Mouse (Mus musculus) mouse embryonic stem cell (cell line): ENCODE data around the gene Nxf1.
"Not testable (repeated sequence)": the region's sequence is repeated elsewhere in the genome, so short reads cannot be mapped to it uniquely, and the experiment has no call there.

Experiments used
- in situ Hi-C, 2 experiments: fragments of 300-500 bp; cut with MboI; formaldehyde crosslinking; loops; 1 replicate in 1 of 2; 3 replicates in 1 of 2; pipeline ENCODE4 v1.14.3; 2019 to 2020; ENCODE audit warnings: low sequenced_read_pairs in 2 of 2, low pct_unique_long_range_greater_than_20kb in 1 of 2, mixed read lengths in 1 of 2; ENCODE audit not compliant: unreplicated experiment in 1 of 2

The Nxf1 gene

DNA sequence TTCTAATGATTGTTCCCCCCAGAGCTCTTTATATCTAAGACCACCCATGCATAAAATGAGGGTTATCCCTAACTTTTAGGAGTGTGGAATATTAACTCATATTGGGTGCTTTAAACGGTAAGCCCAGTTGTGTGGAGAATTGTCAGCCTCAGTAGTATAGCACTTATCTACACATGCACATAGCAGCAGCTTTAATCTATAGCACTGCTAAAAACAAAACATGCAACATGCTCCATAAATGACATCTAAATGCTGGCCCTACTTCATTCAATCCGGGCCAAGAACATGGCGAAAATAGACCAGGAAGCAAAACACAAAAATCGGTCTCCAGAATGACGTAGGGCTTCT lies 34.3 kb upstream of the Nxf1 start:
- in situ Hi-C loops, result loop anchor here in 1 of 2 experiments (25.0 kb wide), 1 partner anchor 1460 kb away; the partner anchor contains the start of gene Rcor2

DNA sequence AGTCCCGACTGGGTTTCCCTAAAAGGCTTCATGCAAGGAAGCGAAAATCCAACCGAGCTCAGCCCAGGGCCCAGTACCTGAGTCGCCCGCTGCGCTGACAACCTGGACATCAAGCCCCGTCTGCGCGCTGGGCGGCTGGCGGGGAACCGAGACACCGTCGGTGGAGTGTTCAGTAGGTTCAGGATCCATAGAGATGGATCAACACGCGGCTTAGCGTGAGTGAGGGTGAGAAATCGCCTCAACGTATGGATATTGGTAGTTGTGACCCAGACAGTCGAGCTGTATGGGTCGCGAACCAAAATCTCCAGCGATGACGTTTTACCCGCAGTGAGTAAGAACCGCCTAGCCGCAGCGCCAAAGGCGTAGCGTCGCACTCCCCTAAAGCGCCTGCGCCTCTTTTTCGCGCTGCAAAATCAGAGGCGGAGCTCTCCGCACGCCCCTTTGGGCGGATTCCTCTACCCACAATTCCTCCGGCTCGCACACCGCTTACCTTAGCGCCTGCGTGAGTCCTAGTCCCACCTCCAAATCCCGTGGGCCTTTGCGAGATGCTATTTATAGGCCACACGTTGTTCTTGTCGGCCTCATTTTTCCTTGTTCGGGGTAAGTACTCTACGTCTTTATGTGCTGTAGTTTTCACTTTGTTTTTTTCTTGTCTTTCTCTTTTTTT lies 33.8 kb upstream of the Nxf1 start, which contains the start of gene Slc3a2:
Slc3a2 (minus strand) TSS at position 463 of the 667 bp plus-strand sequence.
- in situ Hi-C loops, result loop anchor here in 1 of 2 experiments (25.0 kb wide), 1 partner anchor 1461 kb away; the partner anchor contains the start of gene Rcor2

DNA sequence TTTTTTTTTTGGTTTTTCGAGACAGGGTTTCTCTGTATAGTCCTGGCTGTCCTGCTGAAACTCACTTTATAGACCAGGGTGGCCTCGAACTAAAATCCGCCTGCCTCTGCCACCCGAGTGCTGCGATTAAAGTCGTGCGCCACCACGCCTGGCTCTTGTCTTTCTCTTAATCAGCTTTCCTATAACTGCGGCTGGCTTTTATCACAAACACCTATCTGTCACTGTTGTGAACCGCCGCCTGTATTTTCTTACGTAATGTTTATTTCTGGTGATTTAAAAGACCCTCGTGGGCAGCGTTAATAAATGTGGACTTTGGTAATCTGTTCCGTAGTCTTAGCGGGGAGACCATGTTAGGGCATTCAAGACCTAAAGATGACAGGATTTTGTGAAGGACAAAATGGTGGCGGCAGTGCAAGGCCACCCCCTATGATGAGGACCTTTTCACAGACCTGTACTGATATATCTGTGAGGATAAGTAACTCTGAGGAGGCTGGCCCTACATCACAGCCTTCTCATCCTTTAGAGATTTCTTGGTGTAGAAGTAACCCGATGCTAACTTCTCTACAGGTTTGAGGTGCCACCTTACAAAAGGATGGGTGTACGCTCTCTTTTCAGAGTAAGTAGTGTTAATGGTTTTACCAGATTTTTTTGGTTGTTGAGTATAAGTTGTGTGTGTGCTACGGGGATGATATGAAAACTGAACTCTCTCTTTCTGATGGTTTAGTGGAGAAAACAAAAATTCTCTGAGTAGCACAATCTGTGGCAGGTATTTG lies 33.1 kb upstream of the Nxf1 start:
- in situ Hi-C loops, result loop anchor here in 1 of 2 experiments (25.0 kb wide), 1 partner anchor 1461 kb away; the partner anchor contains the start of gene Rcor2

DNA sequence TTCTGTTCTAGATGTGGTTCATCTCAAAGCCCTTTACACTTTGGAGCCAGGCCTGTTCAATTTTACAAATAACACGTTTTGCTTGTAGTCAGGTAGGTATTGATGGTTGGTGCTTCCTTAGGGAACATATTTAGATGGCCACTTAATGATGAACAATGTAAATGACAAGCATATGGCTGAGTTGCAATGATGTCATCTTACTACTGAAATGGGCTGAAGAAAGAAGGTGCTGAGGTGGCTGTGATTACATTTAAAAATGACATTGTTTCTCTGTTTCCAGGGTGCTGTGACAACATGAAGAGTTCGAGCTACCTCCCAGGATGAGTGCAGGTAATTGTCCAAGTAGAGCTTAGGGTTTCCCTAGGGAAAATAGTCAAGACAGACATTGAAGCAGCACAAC lies 32.5 kb upstream of the Nxf1 start:
- in situ Hi-C loops, result loop anchor here in 1 of 2 experiments (25.0 kb wide), 1 partner anchor 1462 kb away; the partner anchor contains the start of gene Rcor2

DNA sequence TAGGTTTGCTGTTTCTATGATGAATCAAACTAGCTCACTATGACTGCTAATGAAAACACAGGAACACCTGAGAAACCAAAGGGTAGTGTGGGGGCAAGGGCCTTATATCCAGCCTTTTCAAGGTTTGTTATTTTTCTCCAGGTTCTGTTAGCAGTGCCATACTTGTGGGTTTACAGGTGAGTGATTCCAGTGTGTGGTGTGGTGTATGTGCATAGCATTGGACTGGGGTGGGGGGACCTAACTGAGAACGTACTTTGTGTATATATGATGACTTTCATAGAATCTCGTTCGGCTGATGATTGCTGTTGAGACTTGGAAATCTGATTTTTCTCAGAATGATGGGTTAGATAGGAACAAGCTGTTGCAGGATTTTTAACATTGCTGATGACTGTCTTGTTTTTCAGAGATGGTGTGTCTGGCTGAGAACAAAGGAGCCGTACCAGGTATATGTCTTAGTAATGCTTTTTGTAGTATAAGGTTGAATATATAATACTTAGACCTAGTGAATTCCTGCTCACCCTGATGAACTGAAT lies 31.7 kb upstream of the Nxf1 start:
- in situ Hi-C loops, result no loop called here

DNA sequence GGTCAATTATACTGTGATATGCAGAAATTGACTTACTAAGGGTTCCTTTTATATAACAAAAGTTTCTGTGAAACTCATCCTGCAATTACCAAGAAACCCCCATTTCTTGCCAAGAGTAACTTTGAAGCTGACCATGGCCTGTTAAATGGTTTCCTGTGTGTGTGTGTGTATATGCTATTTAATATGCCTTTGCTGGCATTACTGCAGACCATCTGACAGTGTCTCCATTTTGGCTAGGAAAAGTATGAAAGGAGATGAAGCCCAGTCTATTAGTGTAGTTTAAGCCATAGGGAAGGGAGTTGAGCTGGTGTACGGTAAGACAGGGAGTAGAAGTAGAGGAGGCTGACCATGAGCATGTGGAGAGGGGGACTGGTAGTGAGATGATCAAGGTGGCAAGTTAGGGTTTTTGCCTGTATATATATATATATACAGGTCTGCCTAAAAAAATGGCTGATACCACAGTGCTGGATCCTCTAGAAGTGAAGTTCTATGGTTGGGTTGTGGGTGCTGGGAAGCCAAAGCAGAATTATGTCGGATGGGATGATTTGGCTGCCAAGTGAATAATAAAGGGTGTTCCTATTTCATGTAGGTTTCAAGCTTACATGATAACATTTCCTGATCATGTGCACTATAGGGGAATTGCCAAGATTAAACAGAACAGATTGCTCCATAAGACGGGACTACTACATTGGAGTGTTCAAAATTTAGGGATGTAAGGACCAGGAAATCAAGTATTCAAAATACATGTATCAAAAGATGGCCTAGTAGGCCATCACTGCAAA lies 30.1 kb upstream of the Nxf1 start:
- in situ Hi-C loops, result no loop called here

DNA sequence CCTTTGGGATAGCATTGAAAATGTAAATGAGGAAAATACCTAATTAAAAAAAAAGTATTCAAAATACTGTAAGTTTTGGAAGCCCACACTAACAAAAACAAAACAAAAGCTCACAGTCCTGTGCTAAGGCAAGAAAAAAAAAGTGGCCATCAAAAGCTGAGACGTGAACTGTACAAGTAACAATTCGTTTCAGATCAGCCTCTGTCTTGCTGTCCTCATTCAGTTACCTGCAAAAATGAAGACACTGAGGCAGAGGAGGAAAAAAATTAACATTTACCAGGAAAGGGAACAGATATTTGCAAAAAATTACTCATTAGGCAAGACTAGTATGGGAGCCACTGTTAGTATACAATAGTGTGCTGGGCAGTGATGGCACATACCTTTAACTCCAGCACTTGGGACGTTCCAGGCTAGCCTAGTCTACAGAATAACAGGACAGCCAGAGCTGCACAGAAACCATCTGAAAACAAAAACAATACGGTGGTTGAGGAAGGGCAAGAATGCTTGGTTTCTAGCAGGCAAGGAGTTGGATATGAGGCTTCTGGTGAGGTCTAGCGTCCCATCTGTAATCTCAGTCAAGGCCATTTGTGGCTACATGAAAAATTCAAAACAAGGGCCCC lies 29.3 kb upstream of the Nxf1 start:
- in situ Hi-C loops, result no loop called here

DNA sequence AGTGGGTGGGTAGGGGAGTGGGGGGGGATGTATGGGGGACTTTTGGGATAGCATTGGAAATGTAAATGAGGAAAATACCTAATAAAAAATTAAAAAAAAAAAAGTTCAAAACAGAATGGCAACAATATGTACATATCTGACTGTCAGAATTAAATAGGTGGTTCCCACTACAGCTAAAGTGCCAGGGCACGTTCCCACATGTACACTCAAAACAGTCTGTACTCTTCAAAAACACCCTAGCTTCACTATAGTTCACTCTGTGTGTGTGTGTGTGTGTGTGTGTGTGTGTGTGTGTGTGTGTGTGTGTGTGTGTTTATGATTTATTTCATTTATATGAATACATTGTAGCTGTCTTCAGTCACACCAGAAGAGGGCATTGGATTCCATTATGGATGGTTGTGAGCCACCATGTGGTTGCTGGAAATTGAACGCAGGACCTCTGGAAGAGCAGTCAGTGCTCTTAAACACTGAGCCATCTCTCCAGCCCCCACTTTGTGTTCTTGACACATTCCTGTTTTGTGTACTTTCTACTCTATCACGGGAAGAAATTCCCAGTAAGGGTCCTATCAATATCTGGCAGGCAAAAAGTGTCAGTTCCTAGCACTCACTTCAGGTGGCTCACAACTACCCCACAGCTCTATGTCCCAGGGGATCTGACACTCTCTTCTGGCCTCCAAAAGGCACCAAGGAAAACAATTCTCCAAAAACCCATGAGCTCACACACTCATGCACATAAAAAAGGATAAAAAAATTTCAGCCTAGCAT lies 28.4 kb upstream of the Nxf1 start:
- in situ Hi-C loops, result not testable (repeated sequence)

DNA sequence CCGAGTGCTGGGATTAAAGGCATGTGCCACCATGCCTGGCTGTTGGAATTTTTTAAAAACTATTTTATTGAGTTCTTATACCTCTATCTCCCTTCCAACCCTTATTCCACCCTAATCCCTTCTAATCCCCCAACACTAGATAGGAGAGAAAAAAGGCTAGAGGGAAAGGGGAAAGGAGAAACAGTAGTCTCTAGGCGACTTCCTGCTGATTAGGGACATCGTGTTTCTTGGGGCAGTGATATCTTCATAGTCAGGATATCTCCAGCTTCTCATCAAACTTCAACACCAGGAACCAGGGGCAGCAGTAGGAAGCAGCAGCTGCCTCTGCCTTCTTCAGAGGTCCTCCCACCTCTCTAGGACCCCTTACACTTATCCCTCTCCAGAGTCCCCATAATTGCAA lies 22.5 kb upstream of the Nxf1 start:
- in situ Hi-C loops, result no loop called here

DNA sequence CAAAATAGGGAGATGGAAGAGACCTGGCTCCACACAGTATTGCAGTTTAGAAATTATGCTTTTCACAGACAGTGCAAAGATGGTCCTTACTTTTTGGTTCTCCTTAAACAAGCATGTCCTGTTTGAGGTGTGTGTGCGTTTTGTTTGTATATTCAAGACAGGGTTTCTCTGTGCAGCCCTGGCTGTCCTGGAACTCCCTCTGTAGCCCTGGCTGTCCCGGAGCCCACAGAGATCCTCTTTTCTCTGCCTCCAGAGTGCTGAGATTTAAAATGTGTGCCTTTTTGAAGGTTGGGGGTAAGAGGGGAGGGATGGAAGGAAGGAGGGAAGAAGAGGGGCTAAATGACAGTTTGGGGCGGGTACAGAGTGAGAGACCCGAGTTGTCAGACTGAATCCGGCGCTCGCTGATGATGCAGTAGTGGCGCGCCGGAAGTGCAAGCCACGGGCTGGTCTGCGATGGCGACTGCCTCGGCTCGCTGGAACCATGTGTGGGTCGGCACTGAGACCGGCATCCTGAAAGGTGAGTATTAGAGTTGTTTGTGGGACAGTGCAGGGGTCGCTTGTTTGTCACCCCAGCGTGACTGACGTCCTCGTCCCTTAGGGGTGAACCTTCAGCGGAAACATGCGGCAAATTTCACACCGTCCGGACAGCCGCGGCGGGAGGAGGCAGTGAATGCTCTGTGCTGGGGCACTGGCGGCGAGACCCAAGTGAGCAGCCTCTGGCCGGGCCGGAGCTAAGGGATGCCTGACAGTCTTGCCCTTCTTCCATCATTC lies 21.3 kb upstream of the Nxf1 start, which contains the start of gene Wdr74:
Wdr74 (plus strand) TSS at position 439 of the 771 bp plus-strand sequence.
- in situ Hi-C loops, result no loop called here

DNA sequence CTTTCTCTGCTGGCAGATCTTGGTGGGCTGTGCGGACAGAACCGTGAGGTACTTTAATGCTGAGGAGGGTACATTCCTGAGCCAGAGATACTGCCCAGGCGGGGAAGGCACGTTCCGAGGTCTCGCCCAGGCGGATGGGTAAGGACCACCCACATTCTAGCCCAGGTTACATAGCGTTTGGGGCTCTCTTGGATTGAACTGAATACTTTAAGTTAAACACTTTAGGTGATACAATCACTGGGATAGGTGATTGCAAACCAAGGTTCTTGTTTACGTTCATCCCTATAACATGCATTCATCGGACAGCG lies 20.8 kb upstream of the Nxf1 start:
- in situ Hi-C loops, result no loop called here

DNA sequence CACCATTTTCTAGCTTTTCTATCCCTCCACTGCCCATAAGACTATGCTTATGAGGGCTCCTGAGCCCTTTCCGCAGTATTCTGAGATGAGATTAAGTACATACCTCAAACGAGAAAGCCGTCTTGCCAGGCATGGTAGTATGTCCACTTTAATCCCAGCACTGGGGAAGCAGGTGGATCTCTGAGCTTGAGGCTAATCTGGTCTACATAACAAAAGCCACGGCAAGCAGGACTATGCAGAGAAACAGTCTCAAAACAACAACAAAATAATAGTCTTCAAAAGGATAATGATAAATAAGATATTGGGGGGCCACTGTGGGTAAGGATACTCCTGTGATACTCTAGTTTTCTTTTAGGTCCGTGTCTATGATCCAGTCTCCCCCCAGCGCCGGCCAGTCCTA lies 18.0 kb upstream of the Nxf1 start:
- in situ Hi-C loops, result no loop called here

DNA sequence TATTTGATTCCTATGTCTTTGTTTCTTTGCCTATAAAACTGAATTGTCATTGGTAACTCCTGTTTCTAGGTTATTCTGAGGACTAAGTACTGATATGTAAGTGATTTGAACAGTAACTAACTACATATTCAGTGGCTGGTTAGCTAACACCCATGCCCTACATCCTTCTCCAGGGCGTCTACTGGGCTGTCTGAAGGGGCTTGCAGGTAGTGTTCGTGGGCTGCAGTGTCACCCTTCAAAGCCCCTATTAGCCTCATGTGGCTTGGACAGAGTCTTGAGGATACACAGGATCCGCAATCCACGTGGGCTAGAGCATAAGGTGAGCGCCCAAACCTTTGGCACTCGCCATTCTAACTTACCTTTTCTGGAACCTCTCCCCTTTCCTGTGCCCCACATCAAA lies 17.2 kb upstream of the Nxf1 start:
- in situ Hi-C loops, result no loop called here

DNA sequence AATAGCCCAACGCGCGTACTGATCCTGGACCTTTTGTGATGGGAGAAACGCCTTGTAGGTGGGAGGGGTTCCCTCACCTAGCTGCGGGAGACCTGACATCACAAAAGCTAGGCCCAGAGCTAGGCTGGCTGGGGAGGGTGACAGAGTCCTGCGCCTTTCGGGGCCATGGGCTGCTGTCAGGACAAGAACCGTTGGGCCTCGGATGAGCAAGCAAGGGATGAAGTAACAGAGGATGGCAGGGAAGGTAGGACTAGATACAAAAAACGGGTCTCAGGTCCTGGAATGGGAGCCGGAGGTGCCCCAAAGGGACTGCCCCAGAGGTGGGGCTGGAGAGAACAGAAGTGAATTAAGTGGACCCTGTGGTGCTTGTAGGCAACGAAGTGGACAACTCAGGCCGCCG lies 16.3 kb upstream of the Nxf1 start, which contains the start of gene 1700092M07Rik:
1700092M07Rik (plus strand) TSS at position 116 of the 400 bp plus-strand sequence.
- in situ Hi-C loops, result no loop called here

DNA sequence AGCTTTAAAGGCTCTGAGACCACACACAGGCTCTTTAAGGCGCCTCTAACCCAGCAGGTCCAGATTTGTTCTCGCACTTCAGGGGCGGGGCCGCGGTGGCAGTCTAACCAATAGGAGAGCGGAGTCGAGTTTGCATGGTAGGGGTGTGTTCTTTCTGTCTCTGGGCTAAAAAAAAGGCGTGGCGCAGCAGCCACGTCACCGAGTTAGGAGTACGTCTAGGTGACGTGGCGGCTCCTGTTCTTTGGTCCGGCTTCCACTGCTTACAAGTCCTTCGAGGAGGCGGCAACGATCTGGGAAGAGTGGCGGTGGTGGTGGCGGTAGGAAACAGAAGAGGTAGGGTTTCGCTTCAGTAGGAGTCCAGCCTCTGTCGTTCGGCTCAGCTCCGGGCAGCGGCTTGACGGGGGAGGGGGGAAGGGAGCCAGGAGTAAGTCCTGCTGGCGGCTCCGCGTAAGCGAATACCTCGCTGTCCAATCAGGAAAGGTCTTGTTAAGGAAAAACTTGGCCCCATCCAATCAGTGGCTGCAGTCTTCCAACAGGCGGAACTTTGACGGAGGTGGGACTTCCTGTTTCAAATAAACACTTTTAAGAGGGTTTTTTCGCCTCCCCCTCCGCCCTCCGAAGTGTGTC lies 15.5 kb upstream of the Nxf1 start, which contains the start of gene Stx5a:
Stx5a (plus strand) TSS at position 171 of the 627 bp plus-strand sequence.
- in situ Hi-C loops, result no loop called here

DNA sequence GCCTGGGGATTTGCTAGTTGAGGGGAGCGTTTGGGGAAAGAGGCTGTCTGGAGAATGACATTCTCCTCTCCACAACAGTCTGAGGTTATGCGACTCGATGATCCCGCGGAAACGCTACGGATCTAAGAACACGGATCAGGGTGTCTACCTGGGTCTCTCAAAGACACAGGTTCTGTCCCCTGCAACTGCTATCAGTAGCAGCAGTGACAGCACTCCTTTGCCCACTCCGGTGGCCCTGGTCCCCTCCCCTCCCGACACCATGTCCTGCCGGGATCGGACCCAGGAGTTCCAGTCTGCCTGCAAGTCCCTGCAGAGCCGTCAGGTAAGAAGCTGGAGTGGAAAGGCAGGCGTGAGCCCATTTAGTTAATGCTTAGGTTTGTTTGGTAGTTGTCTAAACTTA lies 14.7 kb upstream of the Nxf1 start:
- in situ Hi-C loops, result no loop called here

DNA sequence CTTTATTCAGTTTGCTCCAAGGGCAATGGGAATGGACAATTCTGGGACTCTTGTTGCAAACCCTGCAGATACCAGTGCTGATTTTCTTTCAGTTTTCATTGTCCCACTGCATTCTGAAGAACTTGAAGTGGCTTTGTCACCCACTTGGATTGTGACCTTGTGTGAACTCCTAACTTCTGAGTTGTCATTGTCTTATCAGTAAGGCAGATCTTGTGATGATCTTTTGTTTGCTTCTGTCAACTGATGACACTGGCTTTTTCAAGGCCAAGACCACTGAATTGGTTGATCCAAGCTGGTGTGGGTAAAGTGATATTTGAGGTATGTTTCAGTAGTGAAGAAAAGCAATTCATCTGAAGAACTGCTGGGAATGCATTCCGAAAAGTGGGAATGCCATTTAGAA lies 11.5 kb upstream of the Nxf1 start:
- in situ Hi-C loops, result no loop called here
